Mouse (Mus musculus) heart, embryonic 11.5 days (tissue): ENCODE data around the gene Abhd12. TPM values are rescaled to one million over a fixed set of nuclear protein-coding genes. Genes with fewer than 3 reads are reported as not detected.

Source experiments
- ATAC-seq: fragments of 200-750 bp; cut with Nextera tagmentation; replicated peaks from 2 replicates; pipeline ENCODE4 v1.8.0; 2017; ENCODE audit warnings: moderate library complexity; ENCODE audit not compliant: insufficient number of reproducible peaks, low FRiP score, low TSS enrichment
- H3K27ac ChIP-seq: fragments of 300-500 bp; sonication (generic); 2 replicates; pipeline ENCODE4 v1.5.1; 2014; ENCODE audit warnings: mild to moderate bottlenecking, low read depth, low read length
- H3K27me3 ChIP-seq: fragments of 300-500 bp; sonication (generic); 2 replicates; pipeline ENCODE4 v1.6.1; 2014; ENCODE audit warnings: mild to moderate bottlenecking, low read length, mixed read lengths; ENCODE audit not compliant: control insufficient read depth, insufficient read depth
- H3K36me3 ChIP-seq: fragments of 300-500 bp; sonication (generic); 2 replicates; pipeline ENCODE4 v1.6.1; 2014; ENCODE audit warnings: mild to moderate bottlenecking, low read length, moderate library complexity, mixed read lengths; ENCODE audit not compliant: control insufficient read depth, insufficient read depth
- H3K4me1 ChIP-seq: fragments of 300-500 bp; sonication (generic); 2 replicates; pipeline ENCODE4 v1.6.1; 2014; ENCODE audit warnings: low read length; ENCODE audit not compliant: control insufficient read depth, insufficient read depth
- H3K4me2 ChIP-seq: fragments of 300-500 bp; sonication (generic); 2 replicates; pipeline ENCODE4 v1.6.1; 2014; ENCODE audit warnings: mild to moderate bottlenecking, moderate library complexity
- H3K4me3 ChIP-seq: fragments of 300-500 bp; sonication (generic); 2 replicates; pipeline ENCODE4 v1.5.1; 2014; ENCODE audit warnings: low read depth, low read length
- H3K9ac ChIP-seq: fragments of 300-500 bp; sonication (generic); 2 replicates; pipeline ENCODE4 v1.6.1; 2014; ENCODE audit warnings: mild to moderate bottlenecking, low read depth, low read length, moderate library complexity
- H3K9me3 ChIP-seq: fragments of 300-500 bp; sonication (generic); replicated peaks from 2 replicates; pipeline ENCODE4 v1.6.1; 2016; ENCODE audit warnings: low read length; ENCODE audit not compliant: control insufficient read depth
- WGBS: fragments of 180-500 bp; shearing (Covaris S2); extraction: QIAGEN DNeasy Blood & Tissue Kit; methylation state at CpG from one replicate; pipeline ENCODE4 v1.1.7; 2014; ENCODE audit not compliant: insufficient replicate concordance; 5-methylcytosine and 5-hydroxymethylcytosine counted together
- polyA plus RNA-seq: library from polyadenylated mRNA; unstranded; fragments of >200 nt; fragmentation: Nextera tagmentation; extraction: Ambion mirVana; gene quantifications from 2 replicates; pipeline ENCODE4 v1.2.1, GENCODE M21; 2014

Abhd12 gene
- polyA plus RNA-seq, 1 experiment from 2014 or later, result 49.2 TPM

DNA sequence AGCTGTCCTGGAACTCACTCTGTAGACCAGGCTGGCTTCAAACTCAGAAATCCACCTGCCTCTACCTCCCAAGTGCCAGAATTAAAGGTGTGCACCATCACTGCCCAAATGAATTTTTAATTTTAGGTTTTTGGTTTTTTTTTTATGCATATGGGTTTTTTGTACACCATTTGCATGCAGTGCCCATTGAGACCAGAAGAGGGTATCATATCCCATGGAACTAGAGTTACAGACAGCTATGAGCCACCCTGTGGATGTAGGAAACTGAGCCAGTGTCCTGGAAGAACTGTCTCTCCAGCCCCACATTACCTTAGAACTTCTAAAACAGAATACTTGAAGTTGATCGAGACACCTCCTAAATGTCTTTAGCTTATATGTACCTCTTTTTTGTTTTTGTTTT, 101.5 kb downstream of the Abhd12 start:
- H3K27me3 ChIP-seq, result no peaks in the 10 kb centered on the region
- H3K4me3 ChIP-seq, result no peak overlapping the region
- ATAC-seq, result no peak
- no peak overlapping the region for H3K9ac ChIP-seq
- peaks cover 39% of the 10 kb centered on the region for H3K36me3 ChIP-seq
- no peaks in the 10 kb centered on the region for H3K4me1 ChIP-seq
- no peaks in the 10 kb centered on the region for H3K9me3 ChIP-seq
- no peak overlapping the region for H3K4me2 ChIP-seq
- 86% methylated on average over 1 of the region's 1 CpGs for WGBS
- H3K27ac ChIP-seq, result no peak overlapping the region

DNA sequence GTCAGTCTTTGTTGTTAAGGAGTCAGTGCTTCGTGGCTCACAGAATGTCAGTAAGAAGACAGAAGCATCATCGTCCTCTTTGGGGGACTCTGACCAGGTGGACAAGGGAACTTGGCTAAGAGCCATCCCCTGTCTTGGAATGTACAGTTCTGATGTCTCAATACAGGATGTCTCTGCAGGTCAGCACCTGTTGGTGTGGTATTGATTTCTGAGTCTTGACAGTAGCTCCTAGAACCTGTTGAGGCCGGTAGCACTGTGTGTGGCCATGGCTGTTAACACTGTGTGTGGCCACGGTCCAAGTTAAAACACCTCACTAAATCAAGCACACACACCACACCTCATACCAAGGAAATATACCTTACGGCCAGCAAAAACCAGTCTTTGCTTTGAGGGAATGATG, 103.9 kb downstream of the Abhd12 start:
- H3K9ac ChIP-seq, result no peak overlapping the region
- H3K4me2 ChIP-seq, result no peak overlapping the region
- peaks cover 42% of the 10 kb centered on the region for H3K36me3 ChIP-seq
- 92% methylated on average over 5 of the region's 5 CpGs for WGBS
- ATAC-seq, result no peak
- H3K9me3 ChIP-seq, result no peaks in the 10 kb centered on the region
- no peak overlapping the region for H3K4me3 ChIP-seq
- H3K4me1 ChIP-seq, result no peaks in the 10 kb centered on the region
- no peak overlapping the region for H3K27ac ChIP-seq
- no peaks in the 10 kb centered on the region for H3K27me3 ChIP-seq

DNA sequence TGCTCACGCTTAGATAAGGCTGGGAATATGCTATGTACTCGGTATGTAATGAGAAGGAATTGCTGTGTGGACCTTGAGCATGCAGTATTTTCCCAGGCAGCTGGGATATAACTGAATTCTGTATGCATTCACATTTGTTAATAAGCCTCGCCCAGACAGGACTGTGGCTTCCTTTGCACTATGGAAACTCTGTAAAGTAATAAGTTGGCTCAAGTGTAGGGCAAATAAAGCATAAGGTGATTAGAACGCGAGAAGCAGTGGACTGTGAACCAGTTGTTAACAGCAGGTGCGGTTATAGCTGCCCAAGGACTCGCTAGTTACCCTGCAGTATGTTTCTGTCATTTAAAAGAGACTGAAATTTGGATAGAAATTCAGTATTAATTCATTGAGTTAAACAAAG, 106.5 kb downstream of the Abhd12 start:
- Histone ChIP-seq H3K4me2 (no peak overlapping the region), H3K9ac (no peak overlapping the region), H3K4me3 (no peak overlapping the region), H3K4me1 (no peaks in the 10 kb centered on the region), H3K27ac (no peak overlapping the region), H3K9me3 (no peaks in the 10 kb centered on the region), H3K27me3 (no peaks in the 10 kb centered on the region), H3K36me3 (peaks cover 39% of the 10 kb centered on the region)
- no peak for ATAC-seq
- 81% methylated on average over 7 of the region's 7 CpGs for WGBS

DNA sequence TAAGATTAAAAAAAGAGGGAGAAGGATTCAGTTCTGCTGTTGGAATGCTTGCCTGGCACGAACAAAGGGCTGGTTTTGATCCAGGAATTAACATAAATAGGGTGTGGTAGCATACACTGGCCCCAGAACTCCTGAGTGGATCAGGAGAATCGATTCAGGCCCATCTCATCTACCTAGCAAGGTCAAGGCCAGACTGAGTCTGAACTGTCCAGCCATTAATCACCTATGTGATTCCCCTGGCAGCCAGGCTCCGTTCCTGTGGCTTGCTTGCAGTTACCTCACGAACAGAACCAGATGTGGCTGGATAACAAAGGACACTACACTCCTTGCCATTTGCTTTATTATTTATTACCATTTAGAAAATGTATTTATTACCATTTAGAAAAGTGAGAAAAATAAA, 111.2 kb downstream of the Abhd12 start:
- Histone ChIP-seq H3K27me3 (no peaks in the 10 kb centered on the region), H3K36me3 (peaks cover 28% of the 10 kb centered on the region), H3K4me3 (no peak overlapping the region), H3K9ac (no peak overlapping the region), H3K4me2 (no peak overlapping the region), H3K9me3 (no peaks in the 10 kb centered on the region), H3K4me1 (peaks cover 8% of the 10 kb centered on the region), H3K27ac (no peak overlapping the region)
- ATAC-seq, result no peak
- 81% methylated on average over 4 of the region's 4 CpGs for WGBS

DNA sequence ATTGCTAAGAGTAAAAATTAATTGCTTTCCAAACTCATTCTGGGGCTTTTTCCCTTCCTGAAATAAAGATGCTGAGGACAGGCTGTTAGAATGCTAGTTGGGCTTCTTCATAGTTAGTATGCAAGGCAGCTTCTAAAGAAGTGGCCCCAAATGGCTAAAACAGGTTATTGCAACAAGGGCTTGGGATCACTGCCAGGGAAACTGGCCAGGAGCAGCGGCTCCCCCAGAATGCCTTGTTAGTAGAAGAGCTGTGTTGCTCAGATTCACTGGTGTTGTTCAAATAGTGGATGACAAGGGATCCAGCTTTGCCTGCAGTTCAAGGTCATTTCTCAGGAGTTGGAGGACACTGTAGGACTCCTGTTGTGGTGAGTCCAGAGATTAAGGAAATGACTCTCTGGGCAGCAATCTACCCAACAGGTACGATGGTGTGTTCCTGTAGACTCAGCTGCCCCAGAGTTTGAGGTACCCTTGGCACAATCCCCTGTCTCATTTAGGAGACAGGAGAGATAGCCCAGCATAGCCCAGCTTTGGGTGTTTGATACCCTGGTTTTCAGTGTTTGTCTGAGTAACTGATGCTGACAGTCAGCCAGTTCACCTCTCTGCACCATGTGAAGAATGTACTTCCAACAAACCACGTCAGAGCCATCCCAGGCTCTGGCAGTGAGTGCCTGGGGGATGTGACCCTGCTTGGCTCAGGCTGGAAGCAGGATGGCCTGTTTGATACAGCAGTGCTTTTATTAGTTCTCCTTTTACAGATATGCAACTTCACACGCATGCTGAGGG, 115.6 kb downstream of the Abhd12 start:
- no peaks in the 10 kb centered on the region for H3K27me3 ChIP-seq
- H3K4me1 ChIP-seq, result peaks cover 21% of the 10 kb centered on the region
- peaks cover 10% of the 10 kb centered on the region for H3K36me3 ChIP-seq
- WGBS, result 45% methylated on average over 4 of the region's 4 CpGs
- H3K4me3 ChIP-seq, result peak overlapping the region; percentile 76
- H3K4me2 ChIP-seq, result peak overlapping the region; percentile 78
- H3K9ac ChIP-seq, result peak overlapping the region; percentile 49; the same call in 1 of the 2 replicates
- ATAC-seq, result no peak
- no peaks in the 10 kb centered on the region for H3K9me3 ChIP-seq
- peak overlapping the region; percentile 50; the same call in 1 of the 2 replicates for H3K27ac ChIP-seq

DNA sequence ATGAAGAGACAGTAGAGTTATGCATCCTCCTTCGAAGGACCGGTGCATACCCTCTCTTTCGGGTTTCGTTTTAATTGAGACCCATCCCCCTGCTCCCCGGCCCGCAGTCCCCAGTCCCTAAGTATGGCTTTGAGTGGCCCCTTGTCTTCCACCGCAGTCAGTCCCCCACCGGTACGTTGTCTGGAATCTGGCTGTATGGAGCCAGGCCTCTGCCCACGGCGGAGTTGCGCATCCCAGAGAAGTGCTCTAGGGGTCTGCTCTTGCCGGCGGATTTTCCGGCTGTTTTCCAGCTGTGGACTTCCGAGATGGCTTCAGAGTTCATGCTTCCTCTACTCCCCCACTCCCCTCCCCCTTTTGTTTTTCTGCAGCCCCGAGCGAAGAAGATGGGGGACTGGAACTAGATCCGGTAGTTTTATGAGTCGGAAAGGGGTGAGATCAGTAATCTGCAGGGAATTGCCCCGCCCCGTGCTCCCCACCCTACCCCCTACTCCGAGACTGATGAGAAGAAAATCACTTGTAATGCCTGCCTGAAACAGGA, 117.2 kb downstream of the Abhd12 start:
- Histone ChIP-seq H3K4me2 (peak overlapping the region; percentile 78), H3K27ac (peak overlapping the region; percentile 72), H3K9ac (peak overlapping the region; percentile 88), H3K9me3 (no peaks in the 10 kb centered on the region), H3K4me3 (peak overlapping the region; percentile 76), H3K4me1 (peaks cover 21% of the 10 kb centered on the region), H3K27me3 (no peaks in the 10 kb centered on the region), H3K36me3 (peaks cover 6% of the 10 kb centered on the region; the same call in 1 of the 2 replicates)
- WGBS, result 1% methylated on average over 23 of the region's 23 CpGs
- peak; percentile 32 for ATAC-seq

DNA sequence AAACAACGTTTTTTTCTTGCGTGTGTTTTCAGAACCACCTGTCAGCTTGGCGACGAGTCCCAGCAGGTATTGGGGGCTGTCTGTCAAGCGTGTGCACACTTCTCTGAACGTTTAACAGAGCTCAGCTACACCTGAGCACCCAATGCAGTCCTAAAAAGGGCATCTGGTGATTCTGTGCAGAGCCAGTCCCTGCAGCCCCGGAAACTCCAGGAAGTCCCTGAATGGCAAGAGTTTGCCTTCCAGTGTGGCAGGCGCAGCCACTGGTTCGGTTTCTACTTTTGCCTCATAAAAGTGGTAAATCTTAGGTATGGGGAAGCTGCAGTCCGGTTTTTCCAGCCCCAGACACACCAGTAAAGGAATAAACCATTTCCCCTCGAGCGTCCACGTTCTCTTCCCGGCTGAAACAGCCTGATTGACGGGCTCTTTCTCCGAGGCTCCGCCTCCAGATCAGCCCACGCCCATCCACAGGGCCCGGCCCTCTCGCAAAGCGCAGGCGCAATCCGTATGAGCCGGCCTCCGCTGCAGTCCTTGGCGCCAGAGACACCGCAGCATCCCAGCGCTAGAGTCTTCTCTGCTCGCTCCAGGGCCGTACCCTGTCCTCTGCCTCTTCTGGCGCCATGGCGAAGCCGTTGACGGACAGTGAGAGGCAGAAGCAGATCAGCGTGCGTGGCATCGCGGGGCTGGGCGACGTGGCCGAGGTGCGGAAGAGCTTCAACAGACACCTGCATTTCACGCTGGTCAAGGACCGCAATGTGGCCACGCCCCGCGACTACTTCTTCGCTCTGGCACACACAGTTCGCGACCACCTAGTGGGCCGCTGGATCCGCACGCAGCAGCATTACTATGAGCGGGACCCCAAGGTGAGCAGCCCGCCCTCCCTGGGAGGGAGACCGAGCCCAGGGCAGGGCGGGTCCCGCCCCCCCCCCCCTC, 118.0 kb downstream of the Abhd12 start, which contains the start of gene Pygb:
TSS of gene Pygb (plus strand) at position 485 of the 930 bp plus-strand sequence.
- no peaks in the 10 kb centered on the region for H3K36me3 ChIP-seq
- peak within 1 kb of the TSS; percentile 72 for H3K27ac ChIP-seq
- 3% methylated on average over 58 of the region's 58 CpGs for WGBS
- H3K4me2 ChIP-seq, result peak within 1 kb of the TSS; percentile 78
- H3K4me3 ChIP-seq, result peak within 1 kb of the TSS; percentile 76
- no peaks in the 10 kb centered on the region for H3K9me3 ChIP-seq
- peak; percentile 92 for ATAC-seq
- peak within 1 kb of the TSS; percentile 88 for H3K9ac ChIP-seq
- no peaks in the 10 kb centered on the region for H3K27me3 ChIP-seq
- peaks cover 21% of the 10 kb centered on the region for H3K4me1 ChIP-seq

DNA sequence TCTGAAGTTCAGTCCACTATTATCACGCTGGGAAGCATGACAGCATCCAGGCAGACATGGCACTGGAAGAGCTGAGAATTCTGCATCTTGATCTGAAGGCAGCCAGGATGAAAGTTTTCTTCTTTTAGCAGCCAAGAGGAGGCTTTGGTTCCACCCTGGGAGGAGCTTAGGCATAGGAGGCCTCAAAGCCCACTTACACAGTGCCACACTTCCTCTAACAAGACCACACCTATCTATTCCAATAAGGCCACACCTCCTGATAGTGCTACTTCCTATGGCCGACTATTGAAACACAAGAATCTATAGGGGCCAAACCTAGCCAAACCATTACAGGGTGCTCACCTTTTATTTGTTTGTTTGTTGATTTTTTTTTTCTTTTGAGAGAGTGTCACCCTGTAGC, 121.7 kb downstream of the Abhd12 start:
- no peak overlapping the region for H3K4me2 ChIP-seq
- ATAC-seq, result no peak
- no peaks in the 10 kb centered on the region for H3K36me3 ChIP-seq
- WGBS, result 75% methylated on average over 2 of the region's 2 CpGs
- no peaks in the 10 kb centered on the region for H3K9me3 ChIP-seq
- H3K9ac ChIP-seq, result no peak overlapping the region
- peaks cover 10% of the 10 kb centered on the region for H3K4me1 ChIP-seq
- H3K27me3 ChIP-seq, result no peaks in the 10 kb centered on the region
- no peak overlapping the region for H3K4me3 ChIP-seq
- no peak overlapping the region for H3K27ac ChIP-seq
